Mouse (Mus musculus): ENCODE data around the gene Slc44a1. TPM values are rescaled to one million over a fixed set of nuclear protein-coding genes. Genes with fewer than 3 reads are reported as not detected.

Gene Slc44a1
- polyA plus RNA-seq, 1 experiment from 2014 or later = 40.9 TPM

DNA sequence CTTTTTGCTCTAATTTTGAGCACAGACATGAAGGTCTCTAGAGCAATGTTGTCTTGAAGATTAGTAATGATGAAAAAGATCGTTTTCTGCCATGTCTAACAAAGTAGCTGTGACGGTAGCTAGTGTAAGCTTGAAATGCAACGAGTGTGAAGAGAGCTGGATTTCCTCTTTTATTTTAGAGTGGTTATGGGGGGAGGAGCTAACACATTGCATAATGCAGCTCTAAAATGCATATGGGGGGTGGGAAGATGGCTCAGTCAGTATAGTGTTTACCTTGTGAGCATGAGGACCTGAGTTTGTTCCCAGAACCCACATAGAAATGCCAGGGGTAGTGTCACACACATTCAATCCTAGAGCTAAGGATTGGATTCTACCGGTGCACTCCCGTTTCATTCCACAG, 29.5 kb upstream of the Slc44a1 start:
- H3K9ac ChIP-seq = no peak overlapping the region
- no peak overlapping the region for H3K27ac ChIP-seq
- no peaks in the 10 kb centered on the region for H3K36me3 ChIP-seq
- H3K4me1 ChIP-seq = 0 out of 2 replicates have a peak, but pooled peaks cover 7% of the 10 kb centered on the region
- no peak overlapping the region for H3K4me2 ChIP-seq
- no peak for ATAC-seq (ENCODE audit: borderline replicate concordance, extremely low read depth, low FRiP score, low TSS enrichment)
- H3K27me3 ChIP-seq = no peaks in the 10 kb centered on the region
- WGBS = 71% methylated on average over 5 of the region's 5 CpGs
- H3K4me3 ChIP-seq = no peak overlapping the region
- no peaks in the 10 kb centered on the region for H3K9me3 ChIP-seq

DNA sequence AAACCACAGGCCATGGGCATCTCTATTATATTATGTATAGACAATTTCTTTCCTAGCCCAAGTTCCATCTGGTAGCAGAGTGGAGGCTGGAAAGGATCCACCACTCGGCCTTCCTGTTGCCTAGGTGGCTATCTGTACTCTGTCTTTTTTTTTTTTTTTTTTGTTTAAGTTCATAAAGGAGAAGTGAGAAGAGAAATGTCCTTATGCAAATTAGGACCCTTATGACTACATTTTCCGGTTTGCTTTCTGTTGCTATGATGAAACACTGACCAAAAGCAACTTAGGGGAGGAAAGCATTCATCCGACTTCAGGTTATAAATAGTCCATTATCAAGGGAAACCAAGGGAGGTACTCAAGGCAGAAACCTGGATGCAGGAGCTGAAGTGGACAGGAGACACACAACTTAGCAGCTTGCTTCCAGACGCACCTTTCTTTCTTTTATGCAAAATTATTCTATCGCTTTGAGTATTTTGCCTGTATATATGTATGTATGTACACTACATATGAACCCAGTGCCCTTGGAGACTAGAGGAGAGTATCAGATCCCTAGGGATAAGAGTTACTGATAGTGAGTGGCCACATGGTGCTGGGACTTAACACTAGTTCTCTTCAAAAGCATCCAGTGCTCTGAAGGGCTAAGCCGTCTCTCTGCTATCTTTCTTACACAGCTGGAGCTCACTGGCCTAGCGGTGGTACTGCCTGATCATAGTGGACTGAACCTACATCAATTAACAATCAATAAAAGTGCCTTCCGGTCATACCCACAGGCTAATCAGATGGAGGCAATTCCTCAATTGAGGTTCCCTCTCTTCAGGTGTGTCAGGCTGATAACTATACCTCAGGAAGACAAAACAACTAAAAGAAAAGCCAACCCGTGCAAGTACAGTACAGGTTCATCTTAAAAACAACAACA, 28.0 kb upstream of the Slc44a1 start:
- Histone ChIP-seq H3K9ac (no peak overlapping the region), H3K9me3 (no peaks in the 10 kb centered on the region), H3K4me1 (peaks cover 13% of the 10 kb centered on the region; the same call in 1 of the 2 replicates), H3K36me3 (no peaks in the 10 kb centered on the region), H3K4me3 (no peak overlapping the region), H3K27me3 (no peaks in the 10 kb centered on the region), H3K27ac (no peak overlapping the region), H3K4me2 (no peak overlapping the region)
- no peak for ATAC-seq (ENCODE audit: borderline replicate concordance, extremely low read depth, low FRiP score, low TSS enrichment)
- WGBS = 75% methylated on average over 9 of the region's 9 CpGs

DNA sequence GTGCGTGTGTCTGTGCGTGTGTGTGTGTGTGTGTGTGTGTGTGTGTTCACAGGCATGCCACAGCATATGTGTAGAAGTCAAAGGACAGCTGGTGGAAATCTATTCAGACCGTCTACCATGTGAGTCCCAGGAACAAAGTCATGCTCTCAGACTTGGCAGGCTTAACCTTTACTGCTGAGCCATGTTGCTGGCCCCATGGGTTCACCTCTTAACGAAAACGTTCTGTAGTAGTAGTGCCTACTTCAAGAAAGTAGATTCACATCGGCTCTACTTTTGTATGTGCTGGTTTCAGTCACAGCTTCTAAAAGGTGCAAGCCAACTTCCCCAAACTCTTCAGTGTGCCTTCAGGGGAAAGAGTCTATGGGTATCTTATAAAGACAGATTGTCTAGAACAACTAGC, 27.2 kb upstream of the Slc44a1 start:
- no peak for ATAC-seq (ENCODE audit: borderline replicate concordance, extremely low read depth, low FRiP score, low TSS enrichment)
- Histone ChIP-seq H3K27me3 (no peaks in the 10 kb centered on the region), H3K9me3 (no peaks in the 10 kb centered on the region), H3K4me3 (no peak overlapping the region), H3K4me2 (no peak overlapping the region), H3K36me3 (no peaks in the 10 kb centered on the region), H3K9ac (no peak overlapping the region), H3K27ac (no peak overlapping the region), H3K4me1 (peaks cover 14% of the 10 kb centered on the region; the same call in 1 of the 2 replicates)
- WGBS = 80% methylated on average over 6 of the region's 6 CpGs

GRCm38 (mm10) chr4:53414031-53414797, 26.0 kb upstream of the Slc44a1 start:
- no peak for ATAC-seq (ENCODE audit: borderline replicate concordance, extremely low read depth, low FRiP score, low TSS enrichment)
- H3K9ac ChIP-seq = no peak overlapping the region
- H3K4me1 ChIP-seq = peaks cover 14% of the 10 kb centered on the region; the same call in 1 of the 2 replicates
- no peak overlapping the region for H3K4me2 ChIP-seq
- H3K27ac ChIP-seq = no peak overlapping the region
- H3K9me3 ChIP-seq = no peaks in the 10 kb centered on the region
- H3K36me3 ChIP-seq = no peaks in the 10 kb centered on the region
- no peaks in the 10 kb centered on the region for H3K27me3 ChIP-seq
- H3K4me3 ChIP-seq = no peak overlapping the region
- WGBS = 67% methylated on average over 9 of the region's 9 CpGs

DNA sequence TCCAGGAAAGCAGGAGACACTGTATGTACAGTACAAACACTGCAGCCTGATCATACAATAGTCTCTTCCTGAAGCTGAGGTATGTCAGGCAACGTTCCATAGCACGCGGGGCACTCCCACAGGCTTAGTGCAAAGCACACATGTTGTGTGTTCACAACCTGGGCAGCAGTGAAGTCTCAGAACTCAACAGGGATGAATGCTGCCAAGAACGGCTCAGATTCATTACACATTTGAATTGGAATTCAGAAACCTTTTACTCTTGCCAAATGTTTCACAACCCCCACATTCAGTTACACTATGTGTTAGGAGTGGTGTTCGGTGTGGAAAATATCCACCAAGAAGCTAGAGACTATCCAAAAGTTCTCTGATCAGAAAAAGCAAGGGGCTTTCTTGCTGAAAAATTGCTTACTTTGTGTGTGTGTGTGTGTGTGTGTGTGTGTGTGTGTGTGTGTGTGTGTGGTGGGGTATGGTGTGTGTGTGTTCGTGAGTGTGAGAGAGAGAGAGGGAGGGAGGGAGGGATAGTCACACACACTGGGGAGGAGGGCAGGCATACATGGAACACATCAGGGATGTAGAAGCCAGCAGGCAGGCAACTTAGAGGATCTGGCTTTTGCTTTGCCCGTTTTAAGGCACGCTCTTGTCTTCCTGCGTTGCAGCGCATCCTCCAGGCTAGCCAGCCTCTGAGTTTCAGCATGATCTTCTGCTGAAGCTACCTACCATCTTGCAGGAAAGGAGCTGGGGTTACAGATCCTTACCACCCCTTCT, 24.2 kb upstream of the Slc44a1 start:
- no peak overlapping the region for H3K9ac ChIP-seq
- H3K36me3 ChIP-seq = no peaks in the 10 kb centered on the region
- H3K9me3 ChIP-seq = no peaks in the 10 kb centered on the region
- H3K27ac ChIP-seq = peak overlapping the region; percentile 58
- no peaks in the 10 kb centered on the region for H3K27me3 ChIP-seq
- H3K4me3 ChIP-seq = no peak overlapping the region
- peak; percentile 81; the same call in 1 of the 2 replicates for ATAC-seq (ENCODE audit: borderline replicate concordance, extremely low read depth, low FRiP score, low TSS enrichment)
- 58% methylated on average over 9 of the region's 10 CpGs for WGBS
- H3K4me1 ChIP-seq = peaks cover 9% of the 10 kb centered on the region; the same call in 1 of the 2 replicates
- H3K4me2 ChIP-seq = no peak overlapping the region

- no peaks in the 10 kb centered on the region for H3K9me3 ChIP-seq
- no peak overlapping the region for H3K4me2 ChIP-seq
- WGBS = 60% methylated on average over 7 of the region's 7 CpGs
- H3K27me3 ChIP-seq = no peaks in the 10 kb centered on the region
- H3K9ac ChIP-seq = no peak overlapping the region
- no peaks in the 10 kb centered on the region for H3K36me3 ChIP-seq
- peaks cover 9% of the 10 kb centered on the region; the same call in 1 of the 2 replicates for H3K4me1 ChIP-seq
- no peak overlapping the region for H3K27ac ChIP-seq
- ATAC-seq (ENCODE audit: borderline replicate concordance, extremely low read depth, low FRiP score, low TSS enrichment) = no peak
- H3K4me3 ChIP-seq = no peak overlapping the region
Observed at GRCm38 (mm10) chr4:53416928-53417327, 23.3 kb upstream of the Slc44a1 start.

DNA sequence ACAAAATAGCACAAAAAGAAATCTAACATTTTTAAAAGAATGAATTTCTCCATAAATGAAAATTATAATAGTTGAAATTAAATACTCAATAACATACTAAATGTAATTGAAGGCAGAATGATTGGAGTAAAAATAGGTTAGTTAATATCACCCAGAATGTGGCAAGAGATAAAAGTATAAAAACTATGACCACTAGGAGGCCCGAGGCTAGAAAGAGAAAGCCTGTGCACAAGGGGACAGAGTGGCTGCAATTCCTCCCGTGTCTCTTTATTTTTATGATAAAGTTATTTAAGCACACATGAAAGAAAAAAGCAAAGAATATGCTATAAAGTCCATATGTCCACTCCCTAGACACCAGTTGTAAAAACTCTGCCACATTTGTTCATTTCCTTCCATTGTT, 17.4 kb upstream of the Slc44a1 start:
- H3K4me2 ChIP-seq = no peak overlapping the region
- no peaks in the 10 kb centered on the region for H3K36me3 ChIP-seq
- H3K27me3 ChIP-seq = no peaks in the 10 kb centered on the region
- no peak overlapping the region for H3K27ac ChIP-seq
- H3K9ac ChIP-seq = no peak overlapping the region
- no peak overlapping the region for H3K4me3 ChIP-seq
- H3K4me1 ChIP-seq = no peaks in the 10 kb centered on the region
- no peaks in the 10 kb centered on the region for H3K9me3 ChIP-seq
- no peak for ATAC-seq (ENCODE audit: borderline replicate concordance, extremely low read depth, low FRiP score, low TSS enrichment)
- WGBS = 54% methylated on average over 2 of the region's 2 CpGs

DNA sequence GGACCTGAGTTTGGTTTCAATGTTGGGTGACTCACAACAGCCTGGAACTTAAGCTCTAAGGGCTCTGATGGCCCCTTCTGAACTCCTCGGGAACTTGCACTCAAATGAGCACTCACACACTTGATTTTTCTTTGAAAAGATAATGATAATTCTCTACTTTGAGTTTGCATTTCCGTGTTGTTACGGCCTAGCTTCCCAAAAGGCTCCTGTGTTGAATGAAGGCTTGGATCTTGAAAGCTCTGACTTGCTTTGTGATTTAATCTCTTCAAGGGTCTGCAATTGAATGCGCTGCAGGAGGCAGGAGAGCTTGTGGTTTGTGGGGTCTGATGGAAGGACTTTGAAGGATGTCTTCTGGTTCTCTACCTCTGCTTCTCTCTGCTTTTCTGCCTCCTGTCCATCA, 13.1 kb upstream of the Slc44a1 start:
- H3K4me1 ChIP-seq = no peaks in the 10 kb centered on the region
- no peak for ATAC-seq (ENCODE audit: borderline replicate concordance, extremely low read depth, low FRiP score, low TSS enrichment)
- no peaks in the 10 kb centered on the region for H3K27me3 ChIP-seq
- no peak overlapping the region for H3K4me2 ChIP-seq
- WGBS = 81% methylated on average over 4 of the region's 4 CpGs
- no peaks in the 10 kb centered on the region for H3K36me3 ChIP-seq
- H3K27ac ChIP-seq = no peak overlapping the region
- H3K9ac ChIP-seq = no peak overlapping the region
- no peak overlapping the region for H3K4me3 ChIP-seq
- no peaks in the 10 kb centered on the region for H3K9me3 ChIP-seq

DNA sequence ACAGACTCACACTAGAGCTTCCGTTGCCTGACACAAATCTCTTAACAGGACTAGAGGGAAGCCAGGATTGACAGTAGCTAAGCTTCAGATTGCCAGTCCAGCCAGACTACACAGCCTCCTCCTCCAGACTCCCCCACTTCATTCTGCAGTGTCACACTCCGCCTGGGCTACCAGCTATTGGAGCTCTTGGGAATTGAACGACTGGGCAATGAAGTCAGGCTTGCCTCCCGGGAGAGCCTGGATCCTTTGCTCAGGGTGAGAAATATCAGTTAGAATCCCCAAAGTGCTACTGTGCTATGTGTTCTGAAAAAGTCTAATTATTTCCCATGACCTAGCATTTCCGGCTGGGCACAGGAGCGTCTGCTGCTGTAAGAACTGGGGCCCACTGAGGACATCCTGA, 9.7 kb upstream of the Slc44a1 start:
- no peak overlapping the region for H3K27ac ChIP-seq
- WGBS = 39% methylated on average over 6 of the region's 6 CpGs
- no peak overlapping the region for H3K9ac ChIP-seq
- ATAC-seq (ENCODE audit: borderline replicate concordance, extremely low read depth, low FRiP score, low TSS enrichment) = no peak
- H3K9me3 ChIP-seq = no peaks in the 10 kb centered on the region
- H3K4me2 ChIP-seq = no peak overlapping the region
- no peaks in the 10 kb centered on the region for H3K27me3 ChIP-seq
- H3K4me1 ChIP-seq = no peaks in the 10 kb centered on the region
- no peaks in the 10 kb centered on the region for H3K36me3 ChIP-seq
- H3K4me3 ChIP-seq = no peak overlapping the region

DNA sequence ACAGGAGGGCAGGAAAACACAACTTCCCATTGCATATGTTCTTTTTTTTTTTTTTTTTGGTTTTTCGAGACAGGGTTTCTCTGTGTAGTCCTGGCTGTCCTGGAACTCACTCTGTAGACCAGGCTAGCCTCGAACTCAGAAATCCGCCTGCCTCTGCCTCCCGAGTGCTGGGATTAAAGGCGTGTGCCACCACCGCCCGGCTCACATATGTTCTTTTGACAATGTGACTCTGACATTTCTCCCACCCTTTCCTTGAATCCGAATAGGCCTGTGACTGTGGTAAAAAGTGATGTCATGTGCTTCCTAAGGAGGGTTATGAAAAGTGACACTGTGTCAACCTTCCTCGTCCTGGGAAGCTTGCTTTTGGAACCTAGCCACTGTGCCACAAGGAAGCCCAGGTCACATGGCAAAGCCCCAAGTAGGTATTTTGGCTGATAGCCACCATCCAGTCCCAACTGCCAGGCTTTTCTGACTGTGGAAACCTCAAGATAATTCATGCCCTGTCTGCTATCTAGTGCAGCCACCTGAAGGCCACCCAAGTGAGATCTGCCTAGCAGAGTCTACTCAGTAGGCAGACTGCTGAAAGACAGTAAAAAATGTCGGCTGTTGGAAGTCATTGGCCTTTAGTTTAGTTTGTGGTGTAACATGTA, 8.5 kb upstream of the Slc44a1 start:
- Histone ChIP-seq H3K4me1 (no peaks in the 10 kb centered on the region), H3K9me3 (no peaks in the 10 kb centered on the region), H3K9ac (no peak overlapping the region), H3K27ac (no peak overlapping the region), H3K36me3 (no peaks in the 10 kb centered on the region), H3K4me2 (no peak overlapping the region), H3K4me3 (no peak overlapping the region), H3K27me3 (no peaks in the 10 kb centered on the region)
- no peak for ATAC-seq (ENCODE audit: borderline replicate concordance, extremely low read depth, low FRiP score, low TSS enrichment)
- WGBS = 77% methylated on average over 9 of the region's 10 CpGs

- Histone ChIP-seq H3K9ac (no peak overlapping the region), H3K27ac (no peak overlapping the region), H3K9me3 (no peaks in the 10 kb centered on the region), H3K4me3 (no peak overlapping the region), H3K36me3 (no peaks in the 10 kb centered on the region), H3K4me2 (no peak overlapping the region), H3K27me3 (no peaks in the 10 kb centered on the region), H3K4me1 (peaks cover 18% of the 10 kb centered on the region)
- 58% methylated on average over 10 of the region's 10 CpGs for WGBS
- ATAC-seq (ENCODE audit: borderline replicate concordance, extremely low read depth, low FRiP score, low TSS enrichment) = no peak
Observed at GRCm38 (mm10) chr4:53437110-53437755, 3.0 kb upstream of the Slc44a1 start.
